Mouse (Mus musculus): Measurements from ENCODE around the gene Fbxo10.
A peak's percentile ranks its signal among the peaks of the same experiment; 100 is the strongest.

DNA sequence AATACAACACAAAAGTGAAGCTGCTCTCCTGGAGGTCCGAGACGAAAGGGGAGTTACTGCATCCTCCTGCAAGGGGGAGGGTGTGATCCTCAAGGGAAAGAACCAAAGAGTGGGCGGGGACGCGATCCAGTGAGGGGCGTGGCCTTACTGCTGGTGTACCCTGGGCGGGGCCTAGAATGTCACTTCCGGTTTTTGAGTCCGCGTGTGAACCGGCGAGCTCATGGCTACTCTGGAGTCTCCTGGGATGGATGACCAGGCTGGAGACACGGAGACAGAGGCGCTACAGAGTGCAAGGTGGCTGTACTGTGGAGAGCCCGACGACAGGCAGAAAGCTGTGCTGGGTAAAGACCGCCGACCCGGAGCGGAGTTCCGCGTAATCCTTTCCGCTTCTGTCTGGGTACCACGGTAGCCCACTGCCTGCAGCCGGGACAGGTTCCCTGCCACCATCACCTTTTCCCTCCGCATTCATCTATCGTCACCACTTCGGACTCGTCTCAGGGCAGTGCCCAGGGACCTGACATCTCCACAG, 65.9 kb downstream of the Fbxo10 start, which contains the start of gene Polr1e:
- TF ChIP-seq CTCF (IDR thresholded peaks at IDR 0.05; ENCODE audit: borderline replicate concordance, extremely low read depth, insufficient read depth, insufficient read length) (no peak), POLR2A (IDR thresholded peaks at IDR 0.05; ENCODE audit: borderline replicate concordance, extremely low read depth, insufficient read depth, insufficient read length, poor library complexity, severe bottlenecking) (peak; percentile 25; the same call in 1 of the 2 replicates)

Measured in brain, embryonic 14.5 days (tissue).